Mouse (Mus musculus) hindbrain, postnatal 0 days (tissue): Measurements from ENCODE around the gene 2010111I01Rik. TPM values are rescaled to one million over a fixed set of nuclear protein-coding genes. Genes with fewer than 3 reads are reported as not detected.

Source experiments
- ATAC-seq: fragments of 200-750 bp; cut with Nextera tagmentation; 2 replicates; pipeline ENCODE4 v1.8.0; 2017; ENCODE audit warnings: mild to moderate bottlenecking, moderate TSS enrichment, moderate library complexity
- DNase-seq: peaks from one replicate; pipeline ENCODE4 v3.0.0-alpha.2; 2015; ENCODE audit warnings: low spot score
- H3K27ac ChIP-seq: fragments of 300-500 bp; sonication (generic); 2 replicates; pipeline ENCODE4 v1.5.1; 2014; ENCODE audit warnings: mild to moderate bottlenecking
- H3K27me3 ChIP-seq: fragments of 300-500 bp; sonication (generic); 2 replicates; pipeline ENCODE4 v1.6.1; 2014; ENCODE audit warnings: low read length, mixed read lengths; ENCODE audit not compliant: insufficient read depth
- H3K36me3 ChIP-seq: fragments of 300-500 bp; sonication (generic); 2 replicates; pipeline ENCODE4 v1.6.1; 2014; ENCODE audit warnings: low read length, mixed read lengths; ENCODE audit not compliant: insufficient read depth
- H3K4me1 ChIP-seq: fragments of 300-500 bp; sonication (generic); 2 replicates; pipeline ENCODE4 v1.6.1; 2014; ENCODE audit warnings: antibody characterized with exemption, low read length, mixed read lengths; ENCODE audit not compliant: insufficient read depth
- H3K4me2 ChIP-seq: fragments of 300-500 bp; sonication (generic); 2 replicates; pipeline ENCODE4 v1.6.1; 2014; ENCODE audit warnings: low read depth, mild to moderate bottlenecking, low read length, moderate library complexity, mixed read lengths
- H3K4me3 ChIP-seq: fragments of 300-500 bp; sonication (generic); 2 replicates; pipeline ENCODE4 v1.5.1; 2014; ENCODE audit warnings: low read length
- H3K9ac ChIP-seq: fragments of 300-500 bp; sonication (generic); replicated peaks from 2 replicates; pipeline ENCODE4 v1.6.1; 2014; ENCODE audit warnings: mild to moderate bottlenecking, low read length, moderate library complexity, mixed read lengths
- H3K9me3 ChIP-seq: fragments of 300-500 bp; sonication (generic); 2 replicates; pipeline ENCODE4 v1.6.1; 2016; ENCODE audit warnings: low read length, mixed read lengths
- CTCF ChIP-seq: IDR thresholded peaks from 2 replicates; pipeline ENCODE4 v1.5.1; 2016; ENCODE audit warnings: antibody characterized with exemption, control low read depth, low read depth
- WGBS: fragments of 180-500 bp; shearing (Covaris S2); extraction: QIAGEN DNeasy Blood & Tissue Kit; methylation state at CpG from one replicate; pipeline ENCODE4 v1.1.7; 2014; 5-methylcytosine and 5-hydroxymethylcytosine counted together
- polyA plus RNA-seq: library from polyadenylated mRNA; unstranded; fragments of >200 nt; fragmentation: Nextera tagmentation; extraction: Ambion mirVana; gene quantifications from 2 replicates; pipeline ENCODE4 v1.2.1, GENCODE M21; 2015
- total RNA-seq: library from RNA; depleted of rRNA; stranded (reverse); fragments of >200 nt; gene quantifications from 2 replicates; pipeline ENCODE4 v1.2.3, GENCODE M21; 2014

The 2010111I01Rik gene
- total and polyA plus RNA-seq, 2 experiments from 2014 or later: 15.9 to 29.8 TPM

- Histone ChIP-seq H3K27me3 (0 out of 2 replicates have a peak, but pooled peaks cover 4% of the 10 kb centered on the region), H3K27ac (no peak overlapping the region), H3K9me3 (no peaks in the 10 kb centered on the region), H3K4me2 (no peak overlapping the region), H3K9ac (no peak overlapping the region), H3K4me1 (no peaks in the 10 kb centered on the region), H3K4me3 (no peak overlapping the region), H3K36me3 (no peaks in the 10 kb centered on the region)
- 48% methylated on average over 4 of the region's 4 CpGs for whole genome bisulfite sequencing
- no peak for ATAC-seq
- no peak for DNase-seq
- TF ChIP-seq CTCF: no peak
Observed at GRCm38 (mm10) chr13:63146604-63147188, 182.0 kb downstream of the 2010111I01Rik start.

- TF ChIP-seq CTCF: peak; percentile 1; the same call in 1 of the 2 replicates
- no peak for ATAC-seq
- 9% methylated on average over 1 of the region's 1 CpGs for WGBS
- Histone ChIP-seq H3K4me1 (no peaks in the 10 kb centered on the region), H3K4me3 (no peak overlapping the region), H3K9me3 (no peaks in the 10 kb centered on the region), H3K9ac (no peak overlapping the region), H3K27me3 (0 out of 2 replicates have a peak, but pooled peaks cover 4% of the 10 kb centered on the region), H3K4me2 (no peak overlapping the region), H3K27ac (no peak overlapping the region), H3K36me3 (no peaks in the 10 kb centered on the region)
- no peak for DNase-seq
Observed at GRCm38 (mm10) chr13:63148157-63148556, 183.5 kb downstream of the 2010111I01Rik start.

- 53% methylated on average over 2 of the region's 2 CpGs for WGBS
- Histone ChIP-seq H3K27me3 (0 out of 2 replicates have a peak, but pooled peaks cover 4% of the 10 kb centered on the region), H3K27ac (no peak overlapping the region), H3K4me1 (no peaks in the 10 kb centered on the region), H3K4me3 (no peak overlapping the region), H3K36me3 (no peaks in the 10 kb centered on the region), H3K4me2 (no peak overlapping the region), H3K9me3 (no peaks in the 10 kb centered on the region), H3K9ac (no peak overlapping the region)
- TF ChIP-seq CTCF: no peak
- ATAC-seq (no peak), DNase-seq (no peak)
Observed at GRCm38 (mm10) chr13:63150470-63151020, 185.9 kb downstream of the 2010111I01Rik start.

GRCm38 (mm10) chr13:63151028-63151738 lies 186.5 kb downstream of the 2010111I01Rik start:
- Histone ChIP-seq H3K4me1 (no peaks in the 10 kb centered on the region), H3K27ac (no peak overlapping the region), H3K9ac (no peak overlapping the region), H3K36me3 (no peaks in the 10 kb centered on the region), H3K9me3 (no peaks in the 10 kb centered on the region), H3K4me3 (no peak overlapping the region), H3K27me3 (0 out of 2 replicates have a peak, but pooled peaks cover 4% of the 10 kb centered on the region), H3K4me2 (no peak overlapping the region)
- no peak for TF ChIP-seq CTCF
- 86% methylated on average over 9 of the region's 9 CpGs for WGBS
- ATAC-seq: no peak
- DNase-seq: no peak

- no peaks in the 10 kb centered on the region for H3K9me3 ChIP-seq
- no peak overlapping the region for H3K9ac ChIP-seq
- H3K4me3 ChIP-seq: no peak overlapping the region
- H3K27ac ChIP-seq: no peak overlapping the region
- DNase-seq: no peak
- no peak for TF ChIP-seq CTCF
- no peak overlapping the region for H3K4me2 ChIP-seq
- no peaks in the 10 kb centered on the region for H3K4me1 ChIP-seq
- 94% methylated on average over 3 of the region's 3 CpGs for WGBS
- H3K36me3 ChIP-seq: no peaks in the 10 kb centered on the region
- 0 out of 2 replicates have a peak, but pooled peaks cover 4% of the 10 kb centered on the region for H3K27me3 ChIP-seq
- no peak for ATAC-seq
Observed at GRCm38 (mm10) chr13:63152498-63152897, 187.8 kb downstream of the 2010111I01Rik start.

GRCm38 (mm10) chr13:63153397-63153796 lies 188.7 kb downstream of the 2010111I01Rik start:
- Histone ChIP-seq H3K4me3 (no peak overlapping the region), H3K9ac (no peak overlapping the region), H3K27ac (no peak overlapping the region), H3K27me3 (0 out of 2 replicates have a peak, but pooled peaks cover 4% of the 10 kb centered on the region), H3K9me3 (no peaks in the 10 kb centered on the region), H3K36me3 (no peaks in the 10 kb centered on the region), H3K4me1 (no peaks in the 10 kb centered on the region), H3K4me2 (no peak overlapping the region)
- DNase-seq (no peak), ATAC-seq (no peak)
- no peak for TF ChIP-seq CTCF
- WGBS: 64% methylated on average over 2 of the region's 2 CpGs
